Mouse (Mus musculus) CH12.LX (cell line): ENCODE measurements around the gene Alox12e. TPM values are rescaled to one million over a fixed set of nuclear protein-coding genes. Genes with fewer than 3 reads are reported as not detected.

Source experiments
- DNase-seq: peaks from one replicate; pipeline ENCODE4 v3.0.0-alpha.2; 2013; ENCODE audit errors: extremely low read depth
- H3K27ac ChIP-seq: 2 replicates; pipeline ENCODE4 v1.5.1; 2012; ENCODE audit warnings: low read depth, mild to moderate bottlenecking, control low read depth, moderate library complexity; ENCODE audit not compliant: insufficient read depth
- H3K27me3 ChIP-seq: replicated peaks from 2 replicates; pipeline ENCODE3; 2012; ENCODE audit warnings: inconsistent platforms
- H3K36me3 ChIP-seq, 2 experiments: replicated peaks in 1 of 2; 2 replicates each; pipeline versions ENCODE3 to v1.6.1; 2012; ENCODE audit warnings: inconsistent platforms in 1 of 2, low read length in 1 of 2, mild to moderate bottlenecking in 1 of 2, mixed read lengths in 1 of 2, moderate library complexity in 1 of 2; ENCODE audit not compliant: control insufficient read depth in 1 of 2, insufficient read depth in 1 of 2
- H3K4me1 ChIP-seq, 2 experiments: 2 replicates each; pipeline ENCODE4 v1.6.1; 2012; ENCODE audit warnings: inconsistent platforms in 1 of 2, moderate library complexity in 1 of 2; ENCODE audit not compliant: insufficient read depth in 2 of 2, control insufficient read depth in 1 of 2
- H3K4me2 ChIP-seq: 2 replicates; pipeline ENCODE4 v1.6.1; 2012; ENCODE audit warnings: low read depth, mild to moderate bottlenecking, control low read depth; ENCODE audit not compliant: poor library complexity, insufficient read depth, severe bottlenecking
- H3K4me3 ChIP-seq, 3 experiments: fragments of 150-350 bp in 1 of 3; sonication (generic) in 1 of 3; replicated peaks in 1 of 3; 2 replicates each; pipeline versions ENCODE3 to v1.5.1; 2011 to 2012; ENCODE audit warnings: low read depth in 2 of 3, low read length in 2 of 3, mild to moderate bottlenecking in 2 of 3, moderate library complexity in 2 of 3, control low read depth in 1 of 3, improper control_type of control experiment in 1 of 3, inconsistent platforms in 1 of 3, mixed read lengths in 1 of 3; ENCODE audit not compliant: poor library complexity in 1 of 3
- H3K79me2 ChIP-seq: replicated peaks from 2 replicates; pipeline ENCODE4 v1.6.1; 2012; ENCODE audit warnings: mild to moderate bottlenecking, moderate library complexity; ENCODE audit not compliant: control insufficient read depth, poor library complexity, insufficient read depth, severe bottlenecking; ENCODE audit errors: extremely low read depth
- H3K9ac ChIP-seq: 2 replicates; pipeline ENCODE4 v1.6.1; 2012; ENCODE audit warnings: low read depth, mild to moderate bottlenecking, control low read depth, moderate library complexity; ENCODE audit not compliant: insufficient read depth
- H3K9me3 ChIP-seq: replicated peaks from 2 replicates; pipeline ENCODE3; 2012; ENCODE audit warnings: low read length, inconsistent platforms, mixed read lengths
- EP300 ChIP-seq: IDR thresholded peaks from 2 replicates; pipeline ENCODE4 v1.6.1; 2011; ENCODE audit warnings: low read length, improper control_type of control experiment
- GABPA ChIP-seq: IDR thresholded peaks from 2 replicates; pipeline ENCODE4 v1.6.1; 2012; ENCODE audit warnings: low read depth, low read length, improper control_type of control experiment, inconsistent platforms; ENCODE audit not compliant: insufficient replicate concordance
- NRF1 ChIP-seq: IDR thresholded peaks from 2 replicates; pipeline ENCODE4 v1.6.1; 2014; ENCODE audit warnings: low read depth, mild to moderate bottlenecking, inconsistent platforms, low read length, improper control_type of control experiment, moderate library complexity
- UBTF ChIP-seq: IDR thresholded peaks from 2 replicates; pipeline ENCODE4 v1.6.1; 2012; ENCODE audit warnings: low read depth, mild to moderate bottlenecking, inconsistent platforms, low read length, improper control_type of control experiment, moderate library complexity
- ZC3H11A ChIP-seq: IDR thresholded peaks from 2 replicates; pipeline ENCODE4 v1.6.1; 2012; ENCODE audit warnings: low read depth, mild to moderate bottlenecking, inconsistent platforms, low read length, improper control_type of control experiment
- ZKSCAN1 ChIP-seq: IDR thresholded peaks from 2 replicates; pipeline ENCODE4 v1.6.1; 2012; ENCODE audit warnings: low read depth, inconsistent platforms, low read length, improper control_type of control experiment, borderline replicate concordance
- ZMIZ1 ChIP-seq: IDR thresholded peaks from 2 replicates; pipeline ENCODE4 v1.6.1; 2012; ENCODE audit warnings: low read depth, mild to moderate bottlenecking, inconsistent platforms, low read length, improper control_type of control experiment
- dilution Hi-C: fragments of 300-500 bp; cut with MboI; formaldehyde crosslinking; loops from 2 replicates; pipeline ENCODE4 v1.14.3; 2020; ENCODE audit warnings: low sequenced_read_pairs; ENCODE audit not compliant: extremely low pct_unique_long_range_greater_than_20kb, extremely low pct_ligation_motif_present
- in situ Hi-C: fragments of 300-500 bp; cut with MboI; formaldehyde crosslinking; loops from 3 replicates; pipeline ENCODE4 v1.14.3; 2019; ENCODE audit warnings: low sequenced_read_pairs, low pct_ligation_motif_present, low pct_unique_long_range_greater_than_20kb, mixed read lengths
- polyA plus RNA-seq: library from polyadenylated mRNA; unstranded; fragments of >175 nt; gene quantifications from 2 replicates; pipeline ENCODE4 v1.2.1, GENCODE M21; 2012; ENCODE audit warnings: low read depth; ENCODE audit not compliant: insufficient read length
- total RNA-seq, 2 experiments: library from RNA; depleted of rRNA; stranded (reverse); fragments of 300-350 nt in 1 of 2; fragments of >200 nt in 1 of 2; gene quantifications; 2 replicates each; pipeline ENCODE4 v1.2.3; 2012 to 2014

The Alox12e gene
- total and polyA plus RNA-seq, 3 experiments = 0.21 TPM; not detected in 2

GRCm38 (mm10) chr11:70348630-70349029 is 26.2 kb upstream of the Alox12e start:
- Histone ChIP-seq H3K27me3 (peaks cover 94% of the 10 kb centered on the region), H3K9me3 (no peaks in the 10 kb centered on the region)
- TF ChIP-seq UBTF = no peak
- peak; percentile 92 for TF ChIP-seq NRF1
- TF ChIP-seq, all 38 proteins: peak for 1

GRCm38 (mm10) chr11:70347861-70348260 is 25.4 kb upstream of the Alox12e start:
- DNase-seq = no peak
- in situ Hi-C loops (loop anchor here (5.0 kb wide), 1 partner anchor 49 kb away; no protein-coding TSS in a partner anchor), dilution Hi-C loops (no loop called here)
- TF ChIP-seq ZC3H11A = no peak
- TF ChIP-seq ZKSCAN1 = no peak
- Histone ChIP-seq H3K36me3 (no peaks in the 10 kb centered on the region), H3K9me3 (no peaks in the 10 kb centered on the region), H3K4me1 (peaks cover 3 to 5% of the 10 kb centered on the region in 2 experiments; a peak in 2 of 4 replicates), H3K9ac (no peak overlapping the region), H3K4me3 (no peak overlapping the region), H3K27ac (no peak overlapping the region), H3K27me3 (peaks cover 94% of the 10 kb centered on the region), H3K4me2 (peak overlapping the region; percentile 72; the same call in 1 of the 2 replicates), H3K79me2 (no peaks in the 10 kb centered on the region)

More at GRCm38 (mm10) chr11:70348630-70349029, 26.2 kb upstream of the Alox12e start:
- H3K79me2 ChIP-seq = no peaks in the 10 kb centered on the region
- H3K4me2 ChIP-seq = peak overlapping the region; percentile 72
- dilution Hi-C loops = no loop called here
- H3K9ac ChIP-seq = no peak overlapping the region
- no peak for DNase-seq
- peak overlapping the region in 1 of 3 experiments; percentile 15 for H3K4me3 ChIP-seq
- H3K27ac ChIP-seq = no peak overlapping the region
- in situ Hi-C loops = loop anchor here (5.0 kb wide), 1 partner anchor 49 kb away; no protein-coding TSS in a partner anchor
- H3K4me1 ChIP-seq = peaks cover 3 to 5% of the 10 kb centered on the region in 2 experiments; a peak in 2 of 4 replicates
- no peaks in the 10 kb centered on the region for H3K36me3 ChIP-seq

GRCm38 (mm10) chr11:70345546-70345945 is 23.1 kb upstream of the Alox12e start:
- Histone ChIP-seq H3K9ac (no peak overlapping the region), H3K4me3 (no peak overlapping the region), H3K79me2 (no peaks in the 10 kb centered on the region), H3K36me3 (no peaks in the 10 kb centered on the region), H3K9me3 (no peaks in the 10 kb centered on the region), H3K27me3 (peaks cover 93% of the 10 kb centered on the region), H3K27ac (no peak overlapping the region), H3K4me2 (no peak overlapping the region), H3K4me1 (peaks cover 3 to 5% of the 10 kb centered on the region in 2 experiments; a peak in 2 of 4 replicates)
- no peak for DNase-seq
- TF ChIP-seq GABPA = no peak
- TF ChIP-seq EP300 = no peak
- TF ChIP-seq ZMIZ1 = no peak
- in situ Hi-C loops = loop anchor here (5.0 kb wide), 1 partner anchor 52 kb away; no protein-coding TSS in a partner anchor
- dilution Hi-C loops = no loop called here
